Mouse (Mus musculus) c-Kit-positive CD71-negative TER-119-negative erythroid progenitor cells, embryonic 14.5 days (primary cell): ENCODE results near the gene Gm5591.
"Not testable (repeated sequence)": the region's sequence is repeated elsewhere in the genome, so short reads cannot be mapped to it uniquely, and the experiment has no call there.

ENCODE experiments used
- DNase-seq: peaks from one replicate; pipeline ENCODE4 v3.0.0-alpha.2; 2013; ENCODE audit warnings: low read depth

Gm5591 gene

DNA sequence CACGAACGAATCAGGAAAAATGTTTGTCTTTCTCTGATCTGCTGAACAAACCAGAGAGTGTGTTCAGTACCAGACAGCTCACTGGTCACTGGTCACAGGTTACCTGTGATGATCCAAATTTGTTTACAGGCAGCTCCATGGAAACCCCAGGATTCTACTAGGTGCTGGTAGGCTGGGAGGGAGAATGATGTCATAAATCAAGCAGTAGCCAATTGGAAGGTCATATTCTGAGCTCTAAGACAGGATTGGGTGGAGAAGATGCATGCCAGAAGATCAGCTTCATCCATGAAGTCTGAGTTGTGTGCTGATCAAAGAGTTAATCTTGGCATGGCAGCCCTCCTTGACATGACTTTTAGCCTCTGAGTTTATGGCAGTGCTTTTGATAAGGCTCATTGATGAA lies at the start of gene Gm5591:
Gene Gm5591, minus strand, starts transcription at position 101 of the 400 bp plus-strand sequence.
- DNase-seq = not testable (repeated sequence)

DNA sequence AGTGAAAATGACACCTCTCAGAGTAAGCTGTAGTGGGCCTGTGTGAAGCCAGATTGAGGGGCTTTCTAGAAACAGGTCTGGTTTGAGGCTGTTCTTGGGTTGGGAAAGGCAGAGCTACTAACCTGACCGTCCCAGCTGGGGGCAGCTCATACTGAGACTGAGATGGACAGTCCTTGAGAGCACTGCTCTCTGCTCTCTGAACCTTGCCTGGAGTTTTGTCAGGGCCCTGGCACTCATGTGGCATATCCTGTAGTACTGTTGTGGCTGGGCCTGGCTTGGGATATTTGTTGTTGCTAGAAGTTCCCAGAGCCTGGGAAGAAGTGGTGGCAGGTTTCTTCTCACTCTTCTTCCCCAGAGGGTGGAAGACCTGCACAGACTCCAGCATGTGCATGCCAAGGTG lies 39.5 kb downstream of the Gm5591 start:
- DNase-seq = not testable (repeated sequence)
